Mouse (Mus musculus) hindbrain, embryonic 12.5 days (tissue): ENCODE measurements around the gene Dynll1. TPM values are rescaled to one million over a fixed set of nuclear protein-coding genes. Genes with fewer than 3 reads are reported as not detected.

Experiments used
- ATAC-seq: fragments of 200-750 bp; cut with Nextera tagmentation; 2 replicates; pipeline ENCODE4 v1.8.0; 2017; ENCODE audit warnings: moderate TSS enrichment; ENCODE audit not compliant: low FRiP score
- H3K27ac ChIP-seq: fragments of 300-500 bp; sonication (generic); 2 replicates; pipeline ENCODE4 v1.5.1; 2016; ENCODE audit warnings: mild to moderate bottlenecking
- H3K27me3 ChIP-seq: fragments of 300-500 bp; sonication (generic); 2 replicates; pipeline ENCODE4 v1.6.1; 2016; ENCODE audit warnings: mild to moderate bottlenecking
- H3K36me3 ChIP-seq: fragments of 300-500 bp; sonication (generic); 2 replicates; pipeline ENCODE4 v1.6.1; 2016; ENCODE audit warnings: mild to moderate bottlenecking
- H3K4me1 ChIP-seq: fragments of 300-500 bp; sonication (generic); 2 replicates; pipeline ENCODE4 v1.6.1; 2016
- H3K4me2 ChIP-seq: fragments of 300-500 bp; sonication (generic); replicated peaks from 2 replicates; pipeline ENCODE4 v1.6.1; 2016; ENCODE audit warnings: mild to moderate bottlenecking
- H3K4me3 ChIP-seq: fragments of 300-500 bp; sonication (generic); 2 replicates; pipeline ENCODE4 v1.5.1; 2016; ENCODE audit warnings: mild to moderate bottlenecking
- H3K9ac ChIP-seq: fragments of 300-500 bp; sonication (generic); 2 replicates; pipeline ENCODE4 v1.6.1; 2016; ENCODE audit warnings: mild to moderate bottlenecking, moderate library complexity
- H3K9me3 ChIP-seq: fragments of 300-500 bp; sonication (generic); replicated peaks from 2 replicates; pipeline ENCODE4 v1.6.1; 2016; ENCODE audit warnings: mild to moderate bottlenecking
- WGBS: fragments of 180-500 bp; shearing (Covaris S2); methylation state at CpG from one replicate; pipeline ENCODE4 v1.1.7; 2016; 5-methylcytosine and 5-hydroxymethylcytosine counted together
- polyA plus RNA-seq: library from polyadenylated mRNA; unstranded; fragments of >200 nt; fragmentation: Nextera tagmentation; extraction: Ambion mirVana; gene quantifications from 2 replicates; pipeline ENCODE4 v1.2.1, GENCODE M21; 2016

Dynll1 gene
- polyA plus RNA-seq, 1 experiment from 2014 or later = 1,383 TPM

- 94% methylated on average over 10 of the region's 10 CpGs for WGBS
- no peak overlapping the region for H3K9ac ChIP-seq
- H3K27ac ChIP-seq = no peak overlapping the region
- H3K4me1 ChIP-seq = no peaks in the 10 kb centered on the region
- H3K9me3 ChIP-seq = no peaks in the 10 kb centered on the region
- ATAC-seq = no peak
- H3K4me3 ChIP-seq = no peak overlapping the region
- H3K36me3 ChIP-seq = peaks cover 52% of the 10 kb centered on the region
- no peaks in the 10 kb centered on the region for H3K27me3 ChIP-seq
- H3K4me2 ChIP-seq = no peak overlapping the region
These were observed 43.8 kb downstream of the Dynll1 start for GRCm38 (mm10) chr5:115256909-115257546.

GRCm38 (mm10) chr5:115255472-115255871, 45.3 kb downstream of the Dynll1 start:
- no peak for ATAC-seq
- Histone ChIP-seq H3K9me3 (no peaks in the 10 kb centered on the region), H3K4me3 (no peak overlapping the region), H3K4me1 (no peaks in the 10 kb centered on the region), H3K36me3 (peaks cover 65% of the 10 kb centered on the region), H3K4me2 (no peak overlapping the region), H3K27ac (no peak overlapping the region), H3K27me3 (no peaks in the 10 kb centered on the region), H3K9ac (no peak overlapping the region)
- 71% methylated on average over 1 of the region's 1 CpGs for WGBS

Other genes with a start within 250 kb of the Dynll1 start
- 22.3 and 30.3 TPM in 2 replicates for gene Gm10401, start 202.7 kb downstream of the Dynll1 start, polyA plus RNA-seq
- gene Acads, start 181.7 kb downstream of the Dynll1 start, polyA plus RNA-seq = 38.7 and 41.9 TPM in 2 replicates
- gene Unc119b, start 166.0 kb downstream of the Dynll1 start, polyA plus RNA-seq = 57.5 and 62.0 TPM in 2 replicates
- 65.0 and 72.9 TPM in 2 replicates for gene Mlec, start 142.8 kb downstream of the Dynll1 start, polyA plus RNA-seq
- 10.3 and 10.5 TPM in 2 replicates for gene Cabp1, start 106.6 kb downstream of the Dynll1 start, polyA plus RNA-seq
- gene Pop5, start 65.2 kb downstream of the Dynll1 start, polyA plus RNA-seq = 78.6 and 90.5 TPM in 2 replicates
- 197 and 202 TPM in 2 replicates for gene Rnf10, start 28.1 kb downstream of the Dynll1 start, polyA plus RNA-seq
- gene Coq5, start 21.3 kb downstream of the Dynll1 start, polyA plus RNA-seq = 48.1 and 51.3 TPM in 2 replicates
- gene Srsf9, start 26.2 kb upstream of the Dynll1 start, polyA plus RNA-seq = 306 and 309 TPM in 2 replicates
- 31.6 and 38.6 TPM in 2 replicates for gene Gatc, start 40.2 kb upstream of the Dynll1 start, polyA plus RNA-seq
- 49.5 and 54.5 TPM in 2 replicates for gene Triap1, start 40.2 kb upstream of the Dynll1 start, polyA plus RNA-seq
- 728 and 823 TPM in 2 replicates for gene Cox6a1, start 48.0 kb upstream of the Dynll1 start, polyA plus RNA-seq
- gene Msi1, start 128.6 kb upstream of the Dynll1 start, polyA plus RNA-seq = 128 and 131 TPM in 2 replicates
- not detected in 2 replicates for gene Pla2g1b, start 165.3 kb upstream of the Dynll1 start, polyA plus RNA-seq
- 23.1 and 24.7 TPM in 2 replicates for gene Sirt4, start 183.7 kb upstream of the Dynll1 start, polyA plus RNA-seq
- gene Pxn, start 205.7 kb upstream of the Dynll1 start, polyA plus RNA-seq = 34.0 and 39.2 TPM in 2 replicates